Mouse (Mus musculus) kidney, embryonic 15.5 days (tissue): ENCODE measurements around the gene Cbarp. TPM values are rescaled to one million over a fixed set of nuclear protein-coding genes. Genes with fewer than 3 reads are reported as not detected.
A peak's percentile ranks its signal among the peaks of the same experiment; 100 is the strongest.

Experiments
- ATAC-seq: fragments of 200-750 bp; cut with Nextera tagmentation; replicated peaks from 2 replicates; pipeline ENCODE4 v1.8.0; 2017; ENCODE audit warnings: moderate TSS enrichment; ENCODE audit not compliant: low FRiP score
- H3K27ac ChIP-seq: fragments of 300-500 bp; sonication (generic); 2 replicates; pipeline ENCODE4 v1.5.1; 2015; ENCODE audit warnings: mild to moderate bottlenecking, inconsistent platforms
- H3K27me3 ChIP-seq: fragments of 300-500 bp; sonication (generic); 2 replicates; pipeline ENCODE4 v1.6.1; 2015; ENCODE audit warnings: inconsistent platforms
- H3K36me3 ChIP-seq: fragments of 300-500 bp; sonication (generic); 2 replicates; pipeline ENCODE4 v1.6.1; 2015; ENCODE audit warnings: inconsistent platforms
- H3K4me1 ChIP-seq: fragments of 300-500 bp; sonication (generic); 2 replicates; pipeline ENCODE4 v1.6.1; 2015; ENCODE audit warnings: inconsistent platforms
- H3K4me2 ChIP-seq: fragments of 300-500 bp; sonication (generic); 2 replicates; pipeline ENCODE4 v1.6.1; 2015; ENCODE audit warnings: moderate library complexity, mild to moderate bottlenecking, inconsistent platforms
- H3K4me3 ChIP-seq: fragments of 300-500 bp; sonication (generic); replicated peaks from 2 replicates; pipeline ENCODE4 v1.5.1; 2015; ENCODE audit warnings: mild to moderate bottlenecking, inconsistent platforms
- H3K9ac ChIP-seq: fragments of 300-500 bp; sonication (generic); 2 replicates; pipeline ENCODE4 v1.6.1; 2015; ENCODE audit warnings: mild to moderate bottlenecking, inconsistent platforms
- H3K9me3 ChIP-seq: fragments of 300-500 bp; sonication (generic); replicated peaks from 2 replicates; pipeline ENCODE4 v1.6.1; 2016; ENCODE audit warnings: inconsistent platforms
- WGBS: fragments of 180-500 bp; shearing (Covaris S2); methylation state at CpG from one replicate; pipeline ENCODE4 v1.1.7; 2015; ENCODE audit warnings: mixed read lengths; 5-methylcytosine and 5-hydroxymethylcytosine counted together
- polyA plus RNA-seq: library from polyadenylated mRNA; unstranded; fragments of >200 nt; fragmentation: Nextera tagmentation; extraction: Ambion mirVana; gene quantifications from 2 replicates; pipeline ENCODE4 v1.2.1, GENCODE M21; 2015

Cbarp gene
- polyA plus RNA-seq, 1 experiment from 2014 or later, result 5.7 TPM

GRCm38 (mm10) chr10:80114341-80115284, 26.0 kb downstream of the Cbarp start:
- Histone ChIP-seq H3K9me3 (no peaks in the 10 kb centered on the region), H3K27ac (peak overlapping the region; percentile 94), H3K36me3 (peaks cover 18% of the 10 kb centered on the region), H3K27me3 (no peaks in the 10 kb centered on the region), H3K4me2 (peak overlapping the region; percentile 93), H3K9ac (peak overlapping the region; percentile 65), H3K4me3 (peak overlapping the region; percentile 74), H3K4me1 (peaks cover 38% of the 10 kb centered on the region)
- peak; percentile 57 for ATAC-seq
- 2% methylated on average over 27 of the region's 27 CpGs for WGBS

DNA sequence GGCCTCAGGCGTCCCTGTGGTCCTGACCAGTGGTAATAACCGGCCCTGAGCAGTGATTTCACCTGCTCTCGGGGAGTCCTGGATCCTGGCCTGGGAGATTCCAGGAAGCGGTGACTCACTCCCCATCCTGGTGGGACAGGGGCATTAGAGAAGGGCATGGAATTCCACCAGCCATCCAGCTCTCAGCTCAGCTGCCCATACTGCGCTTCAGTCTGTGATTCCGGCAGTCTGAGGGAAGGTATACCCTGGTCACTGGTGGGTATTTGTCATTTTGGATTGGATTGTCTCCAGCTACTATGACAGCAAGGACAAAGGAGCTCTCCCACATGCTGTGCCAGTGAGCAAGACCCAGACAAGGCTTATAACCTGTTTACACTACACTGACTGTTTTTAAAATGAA, 33.0 kb downstream of the Cbarp start:
- 46% methylated on average over 6 of the region's 6 CpGs for WGBS
- ATAC-seq, result no peak
- no peak overlapping the region for H3K4me3 ChIP-seq
- no peaks in the 10 kb centered on the region for H3K27me3 ChIP-seq
- no peaks in the 10 kb centered on the region for H3K36me3 ChIP-seq
- H3K9me3 ChIP-seq, result no peaks in the 10 kb centered on the region
- H3K4me2 ChIP-seq, result no peak overlapping the region
- H3K27ac ChIP-seq, result 0 out of 2 replicates have a peak overlapping the region, but pooled peaks have one; percentile 13
- H3K4me1 ChIP-seq, result peaks cover 11% of the 10 kb centered on the region
- H3K9ac ChIP-seq, result no peak overlapping the region

DNA sequence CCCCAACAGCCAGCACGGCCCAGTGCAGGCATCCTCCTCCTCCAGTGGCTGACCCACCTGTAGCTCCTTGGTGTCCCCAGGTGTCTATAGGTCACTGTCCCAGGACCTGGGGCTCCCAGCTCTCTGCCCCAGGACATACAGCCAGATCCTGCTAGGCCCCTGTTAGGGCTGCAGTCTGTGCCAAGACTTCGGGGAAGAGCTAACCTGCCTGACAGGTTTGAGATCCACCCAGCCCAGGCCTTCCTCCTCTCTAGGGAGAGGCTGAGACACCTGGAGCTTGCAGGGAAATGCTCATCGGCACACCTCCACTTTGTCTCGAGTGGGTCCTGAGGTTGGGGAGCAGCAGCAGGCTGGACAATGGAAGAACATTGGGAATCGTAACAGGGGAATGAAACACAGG, 34.7 kb downstream of the Cbarp start:
- WGBS, result 71% methylated on average over 5 of the region's 5 CpGs
- ATAC-seq, result no peak
- H3K9ac ChIP-seq, result no peak overlapping the region
- no peaks in the 10 kb centered on the region for H3K27me3 ChIP-seq
- no peak overlapping the region for H3K27ac ChIP-seq
- no peaks in the 10 kb centered on the region for H3K36me3 ChIP-seq
- no peak overlapping the region for H3K4me3 ChIP-seq
- no peak overlapping the region for H3K4me2 ChIP-seq
- no peaks in the 10 kb centered on the region for H3K9me3 ChIP-seq
- H3K4me1 ChIP-seq, result peaks cover 24% of the 10 kb centered on the region

GRCm38 (mm10) chr10:80105460-80105859, 35.2 kb downstream of the Cbarp start, which contains the start of gene Sbno2:
TSS of gene Sbno2 (minus strand) at chr10:80105571.
- H3K4me3 ChIP-seq, result no peak within 1 kb of the TSS
- ATAC-seq, result no peak
- H3K4me2 ChIP-seq, result no peak within 1 kb of the TSS
- no peaks in the 10 kb centered on the region for H3K27me3 ChIP-seq
- H3K36me3 ChIP-seq, result no peaks in the 10 kb centered on the region
- H3K27ac ChIP-seq, result no peak within 1 kb of the TSS
- 75% methylated on average over 5 of the region's 5 CpGs for WGBS
- H3K9ac ChIP-seq, result no peak within 1 kb of the TSS
- peaks cover 29% of the 10 kb centered on the region for H3K4me1 ChIP-seq
- no peaks in the 10 kb centered on the region for H3K9me3 ChIP-seq

DNA sequence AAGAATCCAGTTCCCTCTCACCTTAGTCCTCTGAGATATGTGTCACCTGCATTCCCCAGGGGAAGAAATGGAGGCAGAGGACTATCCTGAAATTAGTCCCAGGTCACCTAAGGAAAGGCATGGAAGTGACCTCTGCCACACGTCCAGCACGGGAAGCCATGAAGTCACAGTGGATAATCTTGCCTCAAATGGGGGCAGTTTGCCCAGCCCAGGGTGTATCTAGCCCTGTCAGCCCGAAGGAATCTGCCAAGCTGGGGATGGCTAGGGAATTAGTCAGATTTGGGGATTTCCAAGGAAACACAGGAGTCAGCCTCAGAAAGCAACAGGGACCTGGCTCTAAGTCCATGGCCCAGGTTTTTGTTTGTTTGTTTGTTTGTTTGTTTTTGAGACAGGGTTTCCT, 36.5 kb downstream of the Cbarp start:
- no peak for ATAC-seq
- H3K27me3 ChIP-seq, result no peaks in the 10 kb centered on the region
- 81% methylated on average over 3 of the region's 3 CpGs for WGBS
- peaks cover 33% of the 10 kb centered on the region for H3K4me1 ChIP-seq
- no peak overlapping the region for H3K4me3 ChIP-seq
- H3K4me2 ChIP-seq, result no peak overlapping the region
- H3K27ac ChIP-seq, result no peak overlapping the region
- no peaks in the 10 kb centered on the region for H3K9me3 ChIP-seq
- no peak overlapping the region for H3K9ac ChIP-seq
- no peaks in the 10 kb centered on the region for H3K36me3 ChIP-seq

- Histone ChIP-seq H3K4me2 (peak overlapping the region; percentile 89; the same call in 1 of the 2 replicates), H3K9ac (no peak overlapping the region)
- 87% methylated on average over 2 of the region's 2 CpGs for WGBS
These were observed 37.6 kb downstream of the Cbarp start for GRCm38 (mm10) chr10:80103032-80103431.

GRCm38 (mm10) chr10:80102216-80102915, 38.3 kb downstream of the Cbarp start:
- H3K27me3 ChIP-seq, result no peaks in the 10 kb centered on the region
- peak; percentile 88 for ATAC-seq
- H3K36me3 ChIP-seq, result no peaks in the 10 kb centered on the region
- H3K9ac ChIP-seq, result peak overlapping the region; percentile 89
- H3K27ac ChIP-seq, result peak overlapping the region; percentile 22; the same call in 1 of the 2 replicates
- 1% methylated on average over 59 of the region's 59 CpGs for WGBS
- peaks cover 51% of the 10 kb centered on the region for H3K4me1 ChIP-seq
- H3K9me3 ChIP-seq, result no peaks in the 10 kb centered on the region
- peak overlapping the region; percentile 99 for H3K4me3 ChIP-seq
- peak overlapping the region; percentile 89 for H3K4me2 ChIP-seq

More at GRCm38 (mm10) chr10:80103032-80103431, 37.6 kb downstream of the Cbarp start:
- ATAC-seq, result no peak
- Histone ChIP-seq H3K27ac (peak overlapping the region; percentile 22; the same call in 1 of the 2 replicates), H3K9me3 (no peaks in the 10 kb centered on the region), H3K27me3 (no peaks in the 10 kb centered on the region), H3K36me3 (no peaks in the 10 kb centered on the region), H3K4me3 (peak overlapping the region; percentile 99; the same call in 1 of the 2 replicates), H3K4me1 (peaks cover 45% of the 10 kb centered on the region)

DNA sequence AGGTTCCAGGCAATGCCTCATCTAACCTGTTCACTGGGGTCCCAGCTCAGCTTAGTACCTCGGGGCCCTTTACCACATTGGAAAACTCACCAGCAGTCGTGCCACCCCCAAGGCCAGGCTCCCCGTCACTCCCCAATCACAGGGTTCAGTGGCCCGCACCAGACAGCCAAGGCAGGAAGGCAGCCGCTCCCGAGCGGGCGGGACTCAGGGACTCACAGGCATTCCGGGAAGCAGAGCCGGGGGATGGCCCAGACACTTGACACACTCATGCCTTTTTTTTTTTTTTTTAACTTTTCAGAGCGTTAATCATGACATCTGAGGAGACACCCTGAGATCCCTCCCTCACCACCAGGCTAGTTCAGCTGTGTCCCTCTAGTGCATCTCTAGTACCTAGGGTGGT, 39.7 kb downstream of the Cbarp start:
- H3K9ac ChIP-seq, result peak overlapping the region; percentile 16; the same call in 1 of the 2 replicates
- H3K9me3 ChIP-seq, result no peaks in the 10 kb centered on the region
- ATAC-seq, result peak; percentile 22; the same call in 1 of the 2 replicates
- 29% methylated on average over 11 of the region's 11 CpGs for WGBS
- no peaks in the 10 kb centered on the region for H3K27me3 ChIP-seq
- peak overlapping the region; percentile 99 for H3K4me3 ChIP-seq
- H3K4me1 ChIP-seq, result peaks cover 65% of the 10 kb centered on the region
- H3K36me3 ChIP-seq, result no peaks in the 10 kb centered on the region
- peak overlapping the region; percentile 89 for H3K4me2 ChIP-seq
- peak overlapping the region; percentile 28; the same call in 1 of the 2 replicates for H3K27ac ChIP-seq

DNA sequence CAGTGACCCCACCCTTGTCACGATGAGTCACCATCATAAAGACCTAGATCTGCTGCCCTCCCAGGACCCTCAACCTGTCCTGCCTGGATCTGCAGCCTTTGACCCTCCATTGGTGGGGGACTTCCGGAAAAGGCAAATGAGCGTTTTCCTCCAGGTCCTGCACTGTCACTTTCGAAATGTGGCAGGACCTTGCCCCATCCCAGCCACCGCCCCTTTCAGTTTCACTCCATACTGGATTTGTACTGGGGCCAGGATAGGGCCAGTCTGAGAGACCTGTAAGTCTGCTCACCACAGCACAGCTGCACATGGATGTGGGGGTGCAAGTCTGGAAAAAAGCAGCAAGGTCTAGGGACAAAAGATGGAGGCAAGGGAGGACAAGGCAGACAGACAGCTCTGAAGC, 42.0 kb downstream of the Cbarp start:
- Histone ChIP-seq H3K4me2 (no peak overlapping the region), H3K36me3 (no peaks in the 10 kb centered on the region), H3K4me1 (peaks cover 84% of the 10 kb centered on the region), H3K4me3 (no peak overlapping the region), H3K27ac (no peak overlapping the region), H3K9me3 (no peaks in the 10 kb centered on the region), H3K27me3 (no peaks in the 10 kb centered on the region), H3K9ac (no peak overlapping the region)
- no peak for ATAC-seq
- 82% methylated on average over 5 of the region's 5 CpGs for WGBS

- peak overlapping the region; percentile 25 for H3K4me2 ChIP-seq
- H3K36me3 ChIP-seq, result no peaks in the 10 kb centered on the region
- H3K4me3 ChIP-seq, result no peak overlapping the region
- no peaks in the 10 kb centered on the region for H3K9me3 ChIP-seq
- H3K9ac ChIP-seq, result no peak overlapping the region
- no peak; the same call in 1 of the 2 replicates for ATAC-seq
- peaks cover 83% of the 10 kb centered on the region for H3K4me1 ChIP-seq
- peak overlapping the region; percentile 78 for H3K27ac ChIP-seq
- WGBS, result 12% methylated on average over 6 of the region's 7 CpGs
- H3K27me3 ChIP-seq, result no peaks in the 10 kb centered on the region
These were observed 43.4 kb downstream of the Cbarp start for GRCm38 (mm10) chr10:80097275-80097674.

DNA sequence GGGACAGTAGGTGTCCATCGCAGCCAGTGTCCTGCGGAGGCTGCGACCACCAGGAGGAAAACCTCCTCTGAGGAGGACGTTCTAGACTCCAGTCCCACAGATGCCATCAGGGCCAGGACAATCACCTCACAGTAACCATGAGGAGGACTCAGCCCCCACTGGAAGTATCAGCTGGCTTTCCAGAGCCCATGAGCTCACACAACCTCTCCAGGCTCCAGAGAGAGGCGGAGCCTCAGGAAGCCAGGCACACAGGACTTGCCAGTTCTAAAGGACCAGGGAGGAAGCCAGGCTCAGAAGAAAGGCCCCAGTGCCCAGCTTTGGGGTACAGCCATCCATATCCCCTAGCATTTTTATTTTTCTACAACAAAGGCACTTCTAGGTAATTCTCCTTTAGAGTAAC, 45.1 kb downstream of the Cbarp start:
- Histone ChIP-seq H3K9ac (no peak overlapping the region), H3K4me1 (peaks cover 68% of the 10 kb centered on the region)
- ATAC-seq, result no peak

GRCm38 (mm10) chr10:80094684-80095083, 46.0 kb downstream of the Cbarp start:
- peaks cover 64% of the 10 kb centered on the region for H3K4me1 ChIP-seq
- no peaks in the 10 kb centered on the region for H3K36me3 ChIP-seq
- no peak overlapping the region for H3K4me2 ChIP-seq
- H3K9me3 ChIP-seq, result no peaks in the 10 kb centered on the region
- WGBS, result 67% methylated on average over 3 of the region's 3 CpGs
- H3K27ac ChIP-seq, result 0 out of 2 replicates have a peak overlapping the region, but pooled peaks have one; percentile 3
- ATAC-seq, result no peak
- no peak overlapping the region for H3K9ac ChIP-seq
- H3K4me3 ChIP-seq, result no peak overlapping the region
- no peaks in the 10 kb centered on the region for H3K27me3 ChIP-seq

More for the DNA sequence above, 45.1 kb downstream of the Cbarp start:
- Histone ChIP-seq H3K4me3 (no peak overlapping the region), H3K27ac (peak overlapping the region; percentile 3; the same call in 1 of the 2 replicates), H3K4me2 (no peak overlapping the region), H3K27me3 (no peaks in the 10 kb centered on the region), H3K36me3 (no peaks in the 10 kb centered on the region), H3K9me3 (no peaks in the 10 kb centered on the region)
- WGBS, result 81% methylated on average over 5 of the region's 5 CpGs
